Mouse (Mus musculus): ENCODE data around the gene Qprt. TPM values are rescaled to one million over a fixed set of nuclear protein-coding genes. Genes with fewer than 3 reads are reported as not detected.

Qprt gene
- polyA plus RNA-seq, 1 experiment from 2014 or later, result 1.7 TPM

DNA sequence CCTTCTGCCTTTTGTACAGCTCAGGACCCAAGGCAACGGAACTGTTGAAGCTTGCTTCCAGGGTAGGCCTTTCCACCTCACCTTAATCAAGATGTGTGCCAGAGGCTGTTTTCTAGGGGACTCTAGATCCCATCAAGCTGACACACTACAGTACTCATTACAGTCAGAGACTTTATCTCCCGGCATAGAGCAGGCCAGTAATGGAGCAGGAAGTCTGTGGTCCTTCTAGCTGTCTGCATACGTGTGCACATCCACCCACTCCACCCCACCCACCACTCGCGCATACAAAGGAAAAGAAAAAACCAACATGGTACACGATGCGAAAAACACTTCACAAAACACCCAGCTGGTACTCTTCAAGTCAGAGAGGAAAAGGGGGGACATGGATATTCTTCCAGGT is 22.4 kb upstream of the Qprt start:
- ATAC-seq (ENCODE audit: insufficient number of reproducible peaks, insufficient read depth, low FRiP score, low TSS enrichment, low read depth), result no peak
- Histone ChIP-seq H3K4me2 (no peak overlapping the region), H3K4me1 (replicated peaks) (no peaks in the 10 kb centered on the region; the same call in 1 of the 2 replicates), H3K27me3 (no peaks in the 10 kb centered on the region), H3K27ac (no peak overlapping the region), H3K9me3 (no peaks in the 10 kb centered on the region), H3K36me3 (no peaks in the 10 kb centered on the region), H3K4me3 (replicated peaks) (no peak overlapping the region), H3K9ac (replicated peaks) (no peak overlapping the region)
- 86% methylated on average over 7 of the region's 7 CpGs for WGBS

DNA sequence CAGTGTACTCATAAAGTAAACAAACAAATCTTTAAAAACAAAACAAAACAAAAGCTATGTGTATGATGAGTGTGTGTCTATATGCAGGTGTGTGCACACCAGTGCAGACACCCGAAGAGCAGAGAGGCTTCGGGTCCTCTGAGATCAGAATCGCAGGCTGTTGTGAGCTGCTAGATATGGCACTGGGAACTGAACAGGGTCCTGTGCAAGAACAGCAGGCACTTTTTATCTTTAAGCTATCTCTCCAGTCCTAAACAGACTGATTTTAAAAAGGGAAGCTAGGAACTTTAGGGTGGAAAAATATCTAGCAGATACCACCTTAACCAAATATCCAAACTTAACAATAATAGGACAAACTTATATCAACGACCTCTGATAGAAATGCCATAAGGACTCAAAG is 20.6 kb upstream of the Qprt start:
- no peak overlapping the region for H3K9ac ChIP-seq (replicated peaks)
- no peaks in the 10 kb centered on the region; the same call in 1 of the 2 replicates for H3K4me1 ChIP-seq (replicated peaks)
- no peak overlapping the region for H3K4me3 ChIP-seq (replicated peaks)
- no peak overlapping the region for H3K4me2 ChIP-seq
- no peaks in the 10 kb centered on the region for H3K27me3 ChIP-seq
- ATAC-seq (ENCODE audit: insufficient number of reproducible peaks, insufficient read depth, low FRiP score, low TSS enrichment, low read depth), result no peak
- no peaks in the 10 kb centered on the region for H3K36me3 ChIP-seq
- WGBS, result 88% methylated on average over 4 of the region's 4 CpGs
- no peak overlapping the region for H3K27ac ChIP-seq
- H3K9me3 ChIP-seq, result no peaks in the 10 kb centered on the region

DNA sequence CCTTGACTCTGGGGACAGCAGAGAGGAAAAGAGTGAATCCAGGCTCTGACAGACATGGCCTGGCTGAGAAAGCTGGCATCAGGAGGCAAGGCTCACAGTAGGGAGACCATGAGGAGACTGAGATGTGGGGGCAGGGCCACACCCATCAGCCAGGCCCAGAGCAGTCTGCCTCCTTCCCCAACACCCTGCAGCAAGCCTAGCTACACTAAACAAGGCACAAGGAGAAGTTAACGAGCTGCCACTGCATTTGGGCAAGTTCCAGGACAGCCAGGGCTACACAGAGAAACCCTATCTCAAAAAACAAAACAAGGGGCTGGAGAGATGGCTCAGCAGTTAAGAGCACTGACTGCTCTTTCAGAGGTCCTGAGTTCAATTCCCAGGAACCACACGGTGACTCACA is 20.2 kb upstream of the Qprt start:
- Histone ChIP-seq H3K4me3 (replicated peaks) (no peak overlapping the region), H3K9me3 (no peaks in the 10 kb centered on the region), H3K4me2 (no peak overlapping the region), H3K27ac (no peak overlapping the region), H3K36me3 (no peaks in the 10 kb centered on the region), H3K9ac (replicated peaks) (no peak overlapping the region), H3K27me3 (no peaks in the 10 kb centered on the region), H3K4me1 (replicated peaks) (no peaks in the 10 kb centered on the region; the same call in 1 of the 2 replicates)
- ATAC-seq (ENCODE audit: insufficient number of reproducible peaks, insufficient read depth, low FRiP score, low TSS enrichment, low read depth), result no peak
- 40% methylated on average over 2 of the region's 2 CpGs for WGBS

DNA sequence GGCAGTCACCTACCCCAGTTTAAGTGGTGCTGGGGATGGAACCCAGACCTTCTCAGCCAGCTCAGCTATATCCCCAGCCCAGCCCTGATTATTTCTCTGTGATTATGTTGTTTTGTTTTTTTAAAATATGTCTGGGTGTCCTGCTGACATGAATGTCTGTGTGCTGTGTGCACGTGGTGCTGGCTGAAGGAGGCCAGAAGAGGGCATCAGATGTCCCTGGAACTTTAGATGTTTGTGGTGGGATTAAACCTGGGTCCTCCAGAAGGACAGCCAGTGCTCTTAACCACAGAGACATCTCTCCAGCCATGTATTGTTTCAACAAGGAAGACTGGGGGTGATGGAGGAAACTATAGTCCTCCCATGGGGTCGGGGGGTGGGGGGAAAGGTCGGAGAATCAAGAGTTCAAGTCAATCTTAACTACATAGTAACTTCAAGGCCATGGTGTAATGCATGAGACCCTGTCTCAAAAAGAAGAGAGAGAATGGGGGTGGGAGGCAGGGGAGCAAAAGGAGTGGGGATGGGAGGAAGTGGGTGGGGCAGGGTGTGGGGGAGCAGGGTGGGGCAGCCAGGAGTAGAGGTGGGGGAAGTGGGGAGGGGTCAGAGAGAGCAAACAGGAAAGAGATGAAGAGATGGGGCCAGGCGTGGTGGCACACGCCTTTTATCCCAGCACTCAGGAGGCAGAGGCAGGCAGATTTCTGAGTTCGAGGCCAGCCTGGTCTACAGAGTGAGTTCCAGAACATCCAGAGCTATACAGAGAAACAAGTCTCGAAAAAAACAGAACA is 18.8 kb upstream of the Qprt start:
- 76% methylated on average over 7 of the region's 7 CpGs for WGBS
- H3K4me1 ChIP-seq (replicated peaks), result no peaks in the 10 kb centered on the region; the same call in 1 of the 2 replicates
- no peak overlapping the region for H3K4me2 ChIP-seq
- no peaks in the 10 kb centered on the region for H3K27me3 ChIP-seq
- H3K9ac ChIP-seq (replicated peaks), result no peak overlapping the region
- H3K36me3 ChIP-seq, result no peaks in the 10 kb centered on the region
- no peak for ATAC-seq (ENCODE audit: insufficient number of reproducible peaks, insufficient read depth, low FRiP score, low TSS enrichment, low read depth)
- no peaks in the 10 kb centered on the region for H3K9me3 ChIP-seq
- no peak overlapping the region for H3K4me3 ChIP-seq (replicated peaks)
- H3K27ac ChIP-seq, result no peak overlapping the region

DNA sequence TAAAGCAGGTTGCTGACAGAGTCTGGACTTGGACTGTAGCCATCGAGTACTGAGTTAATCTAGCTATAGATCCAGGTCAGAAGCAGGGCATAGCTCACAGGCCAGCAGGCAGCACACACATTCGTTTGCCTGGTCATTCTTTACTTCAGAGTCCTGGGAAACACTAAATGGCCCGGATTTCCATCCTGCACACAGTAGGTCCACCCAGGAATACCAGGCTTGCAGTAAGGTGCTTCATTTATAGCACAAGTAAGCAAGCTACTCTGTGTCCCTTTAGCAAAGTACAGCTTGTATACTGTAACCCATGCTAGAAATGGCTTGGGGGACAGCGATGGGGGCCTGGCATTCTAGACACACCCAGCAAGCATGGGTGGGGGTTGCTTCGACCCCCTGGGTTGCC is 17.5 kb upstream of the Qprt start:
- Histone ChIP-seq H3K4me2 (no peak overlapping the region), H3K4me3 (replicated peaks) (no peak overlapping the region), H3K27ac (no peak overlapping the region), H3K36me3 (no peaks in the 10 kb centered on the region), H3K9ac (replicated peaks) (no peak overlapping the region), H3K27me3 (peaks cover 6% of the 10 kb centered on the region; the same call in 1 of the 2 replicates), H3K4me1 (replicated peaks) (no peaks in the 10 kb centered on the region), H3K9me3 (no peaks in the 10 kb centered on the region)
- WGBS, result 57% methylated on average over 5 of the region's 5 CpGs
- ATAC-seq (ENCODE audit: insufficient number of reproducible peaks, insufficient read depth, low FRiP score, low TSS enrichment, low read depth), result no peak

DNA sequence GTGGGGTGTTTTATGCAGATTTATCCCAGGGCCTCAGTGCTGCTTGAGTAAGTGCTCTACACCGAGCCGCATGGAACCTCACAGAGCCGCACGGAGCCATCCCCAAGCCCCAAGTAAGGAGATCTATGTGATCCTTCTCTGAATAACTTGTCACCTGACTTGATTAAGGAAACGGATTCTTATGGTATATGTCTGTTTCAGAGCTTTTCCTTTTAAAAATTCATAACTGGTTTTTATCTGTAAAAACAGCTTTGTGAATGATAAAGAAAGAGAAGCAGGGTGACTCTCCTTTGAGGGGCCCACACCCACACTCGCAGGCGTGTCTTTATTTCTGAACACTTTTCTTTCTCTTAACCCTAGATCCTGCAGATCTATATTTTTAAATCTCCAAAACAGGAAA is 17.1 kb upstream of the Qprt start:
- no peak overlapping the region for H3K4me2 ChIP-seq
- H3K9me3 ChIP-seq, result no peaks in the 10 kb centered on the region
- no peaks in the 10 kb centered on the region for H3K36me3 ChIP-seq
- peaks cover 7% of the 10 kb centered on the region; the same call in 1 of the 2 replicates for H3K27me3 ChIP-seq
- no peak for ATAC-seq (ENCODE audit: insufficient number of reproducible peaks, insufficient read depth, low FRiP score, low TSS enrichment, low read depth)
- no peaks in the 10 kb centered on the region for H3K4me1 ChIP-seq (replicated peaks)
- 92% methylated on average over 7 of the region's 7 CpGs for WGBS
- no peak overlapping the region for H3K27ac ChIP-seq
- no peak overlapping the region for H3K4me3 ChIP-seq (replicated peaks)
- no peak overlapping the region for H3K9ac ChIP-seq (replicated peaks)

DNA sequence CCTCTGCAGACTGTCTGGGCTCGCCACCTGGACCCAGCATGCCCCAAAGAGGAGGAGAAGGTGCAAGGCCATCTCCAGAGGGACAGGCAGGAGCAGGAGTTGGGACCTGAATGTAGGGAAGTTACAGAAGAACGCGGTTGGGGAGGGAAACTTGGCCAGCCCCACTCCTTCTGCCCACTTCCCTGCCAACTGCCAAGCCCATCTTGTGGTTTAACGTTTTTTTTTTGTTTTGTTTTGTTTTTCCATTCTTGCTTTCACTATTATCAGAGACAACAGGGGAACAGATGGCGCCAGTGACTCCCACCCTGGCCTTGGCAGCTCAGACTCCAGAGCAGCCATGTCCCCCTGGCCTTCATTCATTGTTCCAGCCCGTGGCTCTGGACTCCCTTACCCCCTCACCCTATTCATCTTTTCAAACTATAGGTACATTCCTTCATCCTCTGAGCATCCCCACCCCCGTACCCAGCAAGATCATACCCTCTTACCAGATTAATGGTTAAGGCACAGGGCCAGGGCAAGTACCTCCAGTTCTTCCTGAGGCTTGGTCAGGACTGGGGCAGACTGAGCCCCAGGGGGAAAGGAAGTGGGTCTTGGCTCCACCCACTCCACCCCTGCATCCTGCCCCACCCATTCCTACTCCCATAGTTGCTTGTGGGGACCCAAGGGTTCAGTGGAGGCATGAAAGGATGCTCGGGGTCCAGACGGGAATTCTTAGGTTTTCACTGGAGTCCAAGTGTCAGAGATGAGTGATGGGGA is 15.4 kb upstream of the Qprt start, which contains the start of gene Spn:
Spn (minus strand) TSS at position 562 of the 756 bp plus-strand sequence.
- H3K4me2 ChIP-seq, result no peak within 1 kb of the TSS
- H3K27ac ChIP-seq, result no peak within 1 kb of the TSS
- WGBS, result 76% methylated on average over 9 of the region's 9 CpGs
- no peaks in the 10 kb centered on the region for H3K36me3 ChIP-seq
- peaks cover 7% of the 10 kb centered on the region; the same call in 1 of the 2 replicates for H3K27me3 ChIP-seq
- H3K9ac ChIP-seq (replicated peaks), result no peak within 1 kb of the TSS
- H3K4me3 ChIP-seq (replicated peaks), result no peak within 1 kb of the TSS
- H3K4me1 ChIP-seq (replicated peaks), result no peaks in the 10 kb centered on the region
- no peak for ATAC-seq (ENCODE audit: insufficient number of reproducible peaks, insufficient read depth, low FRiP score, low TSS enrichment, low read depth)
- H3K9me3 ChIP-seq, result no peaks in the 10 kb centered on the region

DNA sequence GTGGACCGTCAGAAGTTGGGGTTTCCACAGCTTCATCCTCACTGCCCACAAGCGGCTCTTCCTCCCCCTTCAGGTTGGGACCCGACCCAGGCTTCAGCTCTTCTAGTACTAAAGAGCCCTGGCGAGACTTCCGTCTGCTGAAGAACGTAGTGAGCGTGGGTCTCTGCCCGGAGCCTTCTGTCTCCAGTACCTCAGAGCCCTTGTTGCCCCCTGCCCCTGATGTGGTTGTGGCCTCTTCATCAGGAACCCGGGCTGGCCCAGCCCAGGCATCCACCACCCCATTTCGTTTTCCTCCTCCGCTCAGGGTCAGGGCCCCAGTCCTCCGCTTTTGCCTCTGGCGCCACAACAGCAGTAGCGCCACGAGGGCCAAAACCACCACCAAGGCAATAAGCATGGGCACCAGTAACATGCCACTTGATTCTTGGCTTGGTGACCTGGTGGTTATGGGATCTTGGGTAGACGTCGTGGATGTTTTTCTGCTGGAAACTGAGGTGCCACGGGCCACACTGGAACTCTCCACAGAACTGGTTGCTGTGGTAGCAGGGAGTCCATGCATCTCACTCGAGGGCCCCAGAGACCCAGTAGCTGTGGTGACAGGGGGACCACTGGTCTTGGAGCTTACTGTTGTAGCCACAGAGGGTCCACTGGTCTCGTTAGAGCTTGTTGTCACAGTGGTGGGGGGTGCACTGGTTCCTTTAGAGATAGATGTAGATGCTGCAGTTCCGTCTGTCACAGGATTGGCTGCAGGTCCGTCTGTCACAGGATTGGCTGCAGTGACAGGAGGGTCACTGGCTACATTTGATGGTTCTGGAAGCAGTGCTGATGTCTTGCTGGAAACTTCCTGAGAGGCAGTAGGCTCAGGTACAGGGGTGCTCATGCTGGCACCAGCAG is 14.4 kb upstream of the Qprt start:
- Histone ChIP-seq H3K4me2 (no peak overlapping the region), H3K4me3 (replicated peaks) (no peak overlapping the region), H3K27me3 (peaks cover 7% of the 10 kb centered on the region; the same call in 1 of the 2 replicates), H3K4me1 (replicated peaks) (no peaks in the 10 kb centered on the region), H3K27ac (no peak overlapping the region), H3K9me3 (no peaks in the 10 kb centered on the region), H3K9ac (replicated peaks) (no peak overlapping the region), H3K36me3 (no peaks in the 10 kb centered on the region)
- no peak for ATAC-seq (ENCODE audit: insufficient number of reproducible peaks, insufficient read depth, low FRiP score, low TSS enrichment, low read depth)
- 84% methylated on average over 22 of the region's 22 CpGs for WGBS

DNA sequence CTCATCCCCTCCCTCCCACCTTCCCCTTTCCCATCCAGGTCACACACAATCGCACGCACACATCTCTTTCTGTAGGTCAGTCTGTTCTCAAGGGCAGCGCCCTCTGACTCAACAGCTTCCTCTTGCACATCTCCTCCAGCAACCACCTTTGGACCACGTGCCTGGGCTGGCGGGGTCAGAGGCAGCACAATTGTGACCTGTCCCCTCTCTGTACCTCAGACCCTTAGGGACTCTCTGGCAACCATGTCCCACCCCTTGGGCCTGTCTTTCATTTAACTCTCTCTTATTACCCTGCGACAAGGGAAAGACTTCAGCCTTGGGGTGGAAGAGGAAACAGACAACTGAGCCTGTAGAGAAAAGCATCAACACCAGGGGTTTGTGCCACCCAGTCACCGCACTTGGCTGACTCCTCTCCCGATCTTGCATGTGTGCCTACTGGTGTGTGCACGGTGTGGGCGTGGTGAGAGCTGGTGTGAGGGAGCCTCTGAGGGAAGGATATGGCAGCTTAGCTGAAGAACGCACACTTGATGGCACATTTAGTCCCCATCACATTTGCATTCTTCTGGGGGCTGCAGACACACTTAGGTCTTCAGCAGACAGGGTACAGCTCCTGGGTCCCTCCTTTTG is 12.9 kb upstream of the Qprt start:
- no peak for ATAC-seq (ENCODE audit: insufficient number of reproducible peaks, insufficient read depth, low FRiP score, low TSS enrichment, low read depth)
- 78% methylated on average over 11 of the region's 11 CpGs for WGBS

DNA sequence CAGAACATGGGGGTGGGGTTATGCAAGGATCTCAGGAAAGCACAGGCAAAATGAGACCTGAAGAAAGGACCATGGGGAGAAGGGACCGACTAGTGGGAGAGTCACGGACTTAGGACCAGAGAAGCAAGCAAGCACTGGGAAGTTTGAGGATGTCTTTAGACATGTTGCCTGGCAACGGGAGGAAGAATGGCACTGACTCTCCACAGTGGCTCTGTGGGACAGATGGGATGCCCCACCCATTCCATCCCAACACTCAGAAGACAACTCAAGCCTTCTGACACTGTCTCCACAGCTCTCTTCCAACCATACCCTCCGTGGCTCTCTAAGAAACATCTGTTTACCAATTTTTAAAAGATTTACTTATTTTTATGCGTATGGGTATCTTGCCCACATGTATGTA is 11.1 kb upstream of the Qprt start:
- Histone ChIP-seq H3K9ac (replicated peaks) (no peak overlapping the region), H3K4me1 (replicated peaks) (no peaks in the 10 kb centered on the region), H3K36me3 (no peaks in the 10 kb centered on the region), H3K4me3 (replicated peaks) (no peak overlapping the region), H3K9me3 (no peaks in the 10 kb centered on the region), H3K27me3 (peaks cover 7% of the 10 kb centered on the region; the same call in 1 of the 2 replicates), H3K27ac (no peak overlapping the region), H3K4me2 (no peak overlapping the region)
- ATAC-seq (ENCODE audit: insufficient number of reproducible peaks, insufficient read depth, low FRiP score, low TSS enrichment, low read depth), result no peak
- WGBS, result 74% methylated on average over 5 of the region's 5 CpGs

More for the DNA sequence above, 12.9 kb upstream of the Qprt start:
- Histone ChIP-seq H3K27ac (no peak overlapping the region), H3K9ac (replicated peaks) (no peak overlapping the region), H3K27me3 (peaks cover 7% of the 10 kb centered on the region; the same call in 1 of the 2 replicates), H3K4me1 (replicated peaks) (no peaks in the 10 kb centered on the region), H3K9me3 (no peaks in the 10 kb centered on the region), H3K4me2 (no peak overlapping the region), H3K4me3 (replicated peaks) (no peak overlapping the region), H3K36me3 (no peaks in the 10 kb centered on the region)
